Mouse (Mus musculus) forebrain, postnatal 0 days (tissue): ENCODE measurements around the gene Olfr768. TPM values are rescaled to one million over a fixed set of nuclear protein-coding genes. Genes with fewer than 3 reads are reported as not detected.
"Not testable (repeated sequence)": the region's sequence is repeated elsewhere in the genome, so short reads cannot be mapped to it uniquely, and the experiment has no call there.

Experiments
- ATAC-seq: fragments of 200-750 bp; cut with Nextera tagmentation; 2 replicates; pipeline ENCODE4 v1.8.0; 2017; ENCODE audit warnings: mild to moderate bottlenecking, moderate library complexity
- DNase-seq: peaks from one replicate; pipeline ENCODE4 v3.0.0-alpha.2; 2015
- H3K27ac ChIP-seq: fragments of 300-500 bp; sonication (generic); 2 replicates; pipeline ENCODE4 v1.5.1; 2014; ENCODE audit warnings: low read depth, mild to moderate bottlenecking, antibody characterized with exemption, low read length, moderate library complexity, mixed read lengths
- H3K27me3 ChIP-seq: fragments of 300-500 bp; sonication (generic); 2 replicates; pipeline ENCODE4 v1.6.1; 2014; ENCODE audit warnings: mild to moderate bottlenecking, low read length, mixed read lengths; ENCODE audit not compliant: insufficient read depth
- H3K36me3 ChIP-seq: fragments of 300-500 bp; sonication (generic); 2 replicates; pipeline ENCODE4 v1.6.1; 2014; ENCODE audit warnings: mild to moderate bottlenecking, moderate library complexity; ENCODE audit not compliant: insufficient read depth
- H3K4me1 ChIP-seq: fragments of 300-500 bp; sonication (generic); 2 replicates; pipeline ENCODE4 v1.6.1; 2014; ENCODE audit warnings: antibody characterized with exemption; ENCODE audit not compliant: insufficient read depth
- H3K4me2 ChIP-seq: fragments of 300-500 bp; sonication (generic); 2 replicates; pipeline ENCODE4 v1.6.1; 2014; ENCODE audit warnings: low read depth, mild to moderate bottlenecking, moderate library complexity
- H3K4me3 ChIP-seq: fragments of 300-500 bp; sonication (generic); 2 replicates; pipeline ENCODE4 v1.5.1; 2014; ENCODE audit warnings: low read depth, low read length, mixed read lengths
- H3K9ac ChIP-seq: fragments of 300-500 bp; sonication (generic); 2 replicates; pipeline ENCODE4 v1.6.1; 2014; ENCODE audit warnings: mild to moderate bottlenecking
- H3K9me3 ChIP-seq: fragments of 300-500 bp; sonication (generic); 2 replicates; pipeline ENCODE4 v1.6.1; 2016; ENCODE audit warnings: low read length
- CTCF ChIP-seq: sonication (generic); IDR thresholded peaks from 2 replicates; pipeline ENCODE4 v1.5.1; 2016; ENCODE audit warnings: antibody characterized with exemption, control low read depth, low read depth
- WGBS: fragments of 180-500 bp; shearing (Covaris S2); extraction: QIAGEN DNeasy Blood & Tissue Kit; methylation state at CpG from one replicate; pipeline ENCODE4 v1.1.7; 2014; 5-methylcytosine and 5-hydroxymethylcytosine counted together
- polyA plus RNA-seq: library from polyadenylated mRNA; unstranded; fragments of >200 nt; fragmentation: Nextera tagmentation; extraction: Ambion mirVana; gene quantifications from 2 replicates; pipeline ENCODE4 v1.2.1, GENCODE M21; 2015
- total RNA-seq: library from RNA; depleted of rRNA; stranded (reverse); fragments of >200 nt; gene quantifications from 2 replicates; pipeline ENCODE4 v1.2.3, GENCODE M21; 2014; rRNA removed

The Olfr768 gene
- total RNA-seq (not detected in 2 replicates), polyA plus RNA-seq (not detected in 2 replicates)

DNA sequence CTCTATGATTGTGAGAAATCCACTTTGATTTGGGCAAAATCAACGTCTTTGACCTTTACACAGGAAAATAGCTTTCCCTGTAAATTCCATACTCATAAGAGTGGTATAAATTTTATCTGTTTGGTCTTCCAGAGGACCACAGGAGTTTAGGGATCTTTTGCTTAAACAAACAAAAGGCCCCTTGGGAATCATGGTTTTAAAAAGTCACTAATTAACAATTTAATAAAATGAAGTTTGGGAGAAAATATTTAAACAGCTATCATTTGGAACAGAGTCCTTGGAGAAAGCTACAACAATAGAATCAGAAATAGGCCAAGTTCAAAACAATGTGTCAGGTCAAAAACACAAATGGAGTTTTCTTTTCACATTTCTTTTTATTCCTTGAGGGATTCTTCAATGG is at the start of gene Olfr768:
Gene Olfr768 (minus strand): TSS at position 101 of the 400 bp plus-strand sequence.
- Histone ChIP-seq H3K9me3 (no peaks in the 10 kb centered on the region), H3K27me3 (no peaks in the 10 kb centered on the region), H3K36me3 (no peaks in the 10 kb centered on the region), H3K4me2 (no peak within 1 kb of the TSS), H3K27ac (no peak within 1 kb of the TSS), H3K4me1 (no peaks in the 10 kb centered on the region), H3K4me3 (no peak within 1 kb of the TSS), H3K9ac (no peak within 1 kb of the TSS)
- 90% methylated on average over 1 of the region's 1 CpGs for WGBS
- DNase-seq (no peak), ATAC-seq (no peak)
- TF ChIP-seq CTCF, result no peak

DNA sequence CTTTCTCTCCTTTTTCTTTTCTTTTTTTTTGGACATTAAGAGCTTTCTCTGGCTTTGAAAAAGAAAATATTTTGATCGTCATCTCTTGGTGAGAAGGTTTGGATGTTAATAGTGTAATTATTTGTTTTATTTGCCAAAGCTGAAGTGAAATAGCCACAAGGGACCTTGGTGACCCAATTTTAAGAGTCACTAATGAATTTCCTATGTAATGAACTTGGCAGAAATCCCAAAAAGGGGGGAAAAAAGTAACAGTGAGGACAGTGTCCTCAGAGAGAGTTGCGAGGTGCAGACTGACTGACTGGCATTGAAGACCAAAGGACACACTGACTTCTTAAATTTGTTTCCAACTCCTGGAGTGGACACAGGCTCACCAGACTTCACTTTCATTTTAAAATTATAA is 39.7 kb upstream of the Olfr768 start, which contains the start of gene Olfr770:
Gene Olfr770 (minus strand): TSS at position 101 of the 400 bp plus-strand sequence.
- no peak for DNase-seq
- no peak within 1 kb of the TSS for H3K4me2 ChIP-seq
- no peak within 1 kb of the TSS for H3K4me3 ChIP-seq
- H3K27me3 ChIP-seq, result no peaks in the 10 kb centered on the region
- no peak within 1 kb of the TSS for H3K27ac ChIP-seq
- no peak for TF ChIP-seq CTCF
- no peaks in the 10 kb centered on the region for H3K9me3 ChIP-seq
- H3K36me3 ChIP-seq, result no peaks in the 10 kb centered on the region
- no peak for ATAC-seq
- H3K4me1 ChIP-seq, result no peaks in the 10 kb centered on the region
- no peak within 1 kb of the TSS for H3K9ac ChIP-seq
- WGBS, result 39% methylated on average over 2 of the region's 2 CpGs

DNA sequence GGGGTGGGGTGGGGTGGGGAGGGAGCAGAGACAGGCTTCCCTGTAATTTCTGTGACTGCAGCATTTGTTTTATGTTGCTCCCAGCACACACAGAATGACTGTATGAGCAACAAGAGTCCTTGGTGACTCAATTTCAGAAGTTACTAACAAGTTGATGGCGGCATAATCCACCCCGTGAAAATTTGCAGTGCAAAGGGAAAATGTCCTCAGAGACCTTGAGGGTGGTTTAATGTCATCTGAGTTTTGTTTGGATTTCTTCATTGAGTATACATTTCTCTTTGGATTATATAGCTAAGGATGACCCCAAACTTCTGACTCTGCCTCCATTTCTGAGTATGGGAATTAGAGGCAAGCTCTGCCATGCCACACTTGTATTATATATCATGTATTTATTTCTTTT is 18.6 kb upstream of the Olfr768 start, which contains the start of gene Olfr769:
Gene Olfr769 (minus strand): TSS at position 101 of the 400 bp plus-strand sequence.
- TF ChIP-seq CTCF, result no peak
- no peak within 1 kb of the TSS for H3K4me2 ChIP-seq
- no peak within 1 kb of the TSS for H3K9ac ChIP-seq
- H3K4me1 ChIP-seq, result no peaks in the 10 kb centered on the region
- ATAC-seq, result no peak
- H3K36me3 ChIP-seq, result no peaks in the 10 kb centered on the region
- H3K27ac ChIP-seq, result no peak within 1 kb of the TSS
- no peaks in the 10 kb centered on the region for H3K9me3 ChIP-seq
- no peaks in the 10 kb centered on the region for H3K27me3 ChIP-seq
- DNase-seq, result no peak
- H3K4me3 ChIP-seq, result no peak within 1 kb of the TSS
- WGBS, result 80% methylated on average over 2 of the region's 2 CpGs

DNA sequence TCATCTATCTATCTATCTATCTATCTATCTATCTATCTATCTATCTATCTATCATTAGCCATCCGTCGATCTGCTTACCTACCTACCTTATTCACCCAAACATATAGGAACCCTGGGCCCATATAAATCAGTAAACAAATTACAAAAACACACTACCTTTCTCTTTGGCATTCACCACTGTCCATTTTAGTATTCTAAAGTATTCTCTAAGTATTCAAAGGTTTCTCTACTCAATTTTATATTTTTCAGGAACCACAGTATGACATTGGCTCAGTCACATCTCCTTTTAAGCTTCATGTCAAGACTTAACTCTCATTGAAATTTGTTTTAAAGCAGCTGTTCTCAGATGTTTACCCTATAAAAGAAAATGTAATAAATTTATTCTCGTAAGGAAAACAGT is 16.0 kb upstream of the Olfr768 start:
- DNase-seq, result no peak
- Histone ChIP-seq H3K4me2 (no peak overlapping the region), H3K9ac (no peak overlapping the region), H3K27ac (no peak overlapping the region), H3K4me3 (no peak overlapping the region), H3K27me3 (no peaks in the 10 kb centered on the region), H3K4me1 (no peaks in the 10 kb centered on the region), H3K36me3 (no peaks in the 10 kb centered on the region), H3K9me3 (no peaks in the 10 kb centered on the region)
- TF ChIP-seq CTCF, result no peak
- no peak for ATAC-seq
- WGBS, result 97% methylated on average over 3 of the region's 3 CpGs

DNA sequence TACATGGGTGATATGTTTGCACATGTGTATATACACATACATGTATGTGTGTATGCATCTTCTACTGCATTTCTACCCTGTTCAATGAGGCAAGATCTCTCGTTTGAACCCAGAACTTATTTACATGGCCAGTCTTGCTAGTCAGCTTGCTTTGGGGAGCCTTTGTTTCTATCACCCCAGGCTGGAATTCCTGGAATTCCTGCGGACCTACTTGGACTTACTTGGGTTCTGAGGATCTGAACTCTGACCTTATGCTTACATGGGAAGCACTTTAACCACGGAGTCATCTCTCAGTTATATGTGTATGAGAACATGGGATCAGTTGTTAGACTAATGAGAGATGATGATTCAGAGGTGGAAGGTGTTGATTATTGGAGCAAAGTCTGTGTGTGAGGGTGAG is 2.1 kb upstream of the Olfr768 start:
- H3K4me2 ChIP-seq, result no peak overlapping the region
- H3K9ac ChIP-seq, result no peak overlapping the region
- no peak for TF ChIP-seq CTCF
- 38% methylated on average over 3 of the region's 3 CpGs for WGBS
- no peaks in the 10 kb centered on the region for H3K36me3 ChIP-seq
- no peak for DNase-seq
- H3K27me3 ChIP-seq, result no peaks in the 10 kb centered on the region
- H3K27ac ChIP-seq, result no peak overlapping the region
- ATAC-seq, result no peak
- H3K4me3 ChIP-seq, result no peak overlapping the region
- no peaks in the 10 kb centered on the region for H3K4me1 ChIP-seq
- no peaks in the 10 kb centered on the region for H3K9me3 ChIP-seq

DNA sequence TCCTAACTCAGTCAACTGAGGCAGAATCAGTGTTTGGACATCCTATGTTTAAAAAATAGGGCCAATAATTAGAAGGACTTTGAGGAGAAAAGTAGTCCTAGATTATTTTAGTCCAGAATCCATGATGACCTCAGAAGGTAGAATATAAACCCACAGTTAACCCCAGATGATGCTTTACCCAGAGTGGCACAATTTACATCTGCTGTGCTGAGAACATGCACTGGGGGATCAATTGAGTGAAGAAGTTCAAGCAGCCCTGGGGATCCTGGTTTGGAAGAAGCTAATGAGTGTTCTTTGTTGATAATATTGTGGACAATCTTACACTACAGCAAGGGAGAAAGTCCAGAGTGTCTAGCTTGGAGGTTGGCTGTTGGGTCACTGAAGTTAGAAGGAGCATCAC is 16.4 kb downstream of the Olfr768 start, which contains the start of gene Olfr767:
Gene Olfr767 (minus strand): TSS at position 101 of the 400 bp plus-strand sequence.
- not testable (repeated sequence) for DNase-seq, H3K9ac ChIP-seq, H3K9me3 ChIP-seq, H3K36me3 ChIP-seq, H3K4me3 ChIP-seq, H3K4me2 ChIP-seq, ATAC-seq, H3K27me3 ChIP-seq, H3K4me1 ChIP-seq, H3K27ac ChIP-seq

DNA sequence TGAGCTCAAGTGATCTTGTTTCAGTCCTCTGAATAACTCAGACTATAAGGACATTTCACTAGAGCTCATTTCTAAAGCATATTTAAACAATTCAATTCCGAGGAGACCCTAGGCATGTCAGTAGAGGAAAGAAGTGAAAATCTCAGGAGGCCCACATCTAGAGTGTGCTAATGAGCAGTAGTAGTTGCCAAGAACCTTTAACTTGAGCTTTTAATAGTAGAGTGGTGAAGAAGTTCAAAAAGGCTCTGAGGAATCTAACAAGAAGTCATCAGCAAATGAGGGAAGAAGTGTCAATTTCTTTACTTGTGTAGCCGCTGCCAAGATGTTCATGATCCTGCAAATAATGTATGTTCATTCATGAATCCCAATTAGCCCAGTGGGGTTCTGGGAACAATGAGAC is 30.3 kb downstream of the Olfr768 start, which contains the start of gene Olfr766-ps1:
Gene Olfr766-ps1 (minus strand): TSS at position 101 of the 400 bp plus-strand sequence.
- Histone ChIP-seq H3K4me2 (no peak within 1 kb of the TSS), H3K36me3 (no peaks in the 10 kb centered on the region), H3K4me3 (no peak within 1 kb of the TSS), H3K4me1 (no peaks in the 10 kb centered on the region), H3K9ac (no peak within 1 kb of the TSS), H3K27me3 (no peaks in the 10 kb centered on the region), H3K27ac (no peak within 1 kb of the TSS), H3K9me3 (no peaks in the 10 kb centered on the region)
- TF ChIP-seq CTCF, result no peak
- DNase-seq (no peak), ATAC-seq (no peak)
- 50% methylated on average over 2 of the region's 2 CpGs for WGBS

DNA sequence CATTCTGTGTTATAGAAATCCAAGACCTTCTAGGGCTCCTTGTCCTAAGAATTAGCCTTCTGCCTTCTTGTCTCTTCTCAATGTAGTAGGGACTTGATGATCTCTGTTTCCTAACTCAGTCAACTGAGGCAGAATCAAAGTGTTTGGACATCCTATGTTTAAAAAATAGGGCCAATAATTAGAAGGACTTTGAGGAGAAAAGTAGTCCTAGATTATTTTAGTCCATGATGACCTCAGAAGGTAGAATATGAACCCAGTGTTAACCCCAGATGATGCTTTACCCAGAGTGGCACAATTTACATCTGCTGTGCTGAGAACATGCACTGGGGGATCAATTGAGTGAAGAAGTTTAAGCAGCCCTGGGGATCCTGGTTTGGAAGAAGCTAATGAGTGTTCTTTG is 49.3 kb downstream of the Olfr768 start, which contains the start of gene Olfr765:
Gene Olfr765 (minus strand): TSS at position 101 of the 400 bp plus-strand sequence.
- H3K27ac ChIP-seq, DNase-seq, ATAC-seq: not testable (repeated sequence)

More for the DNA sequence above, 49.3 kb downstream of the Olfr768 start, which contains the start of gene Olfr765:
- not testable (repeated sequence) for H3K27me3 ChIP-seq, H3K9ac ChIP-seq, H3K4me2 ChIP-seq, H3K9me3 ChIP-seq, H3K4me3 ChIP-seq, H3K36me3 ChIP-seq, H3K4me1 ChIP-seq

Other genes starting within 250 kb of the Olfr768 start
- 15.7 and 19.1 TPM in 2 replicates for gene Gdf11, start 207.7 kb downstream of the Olfr768 start, total RNA-seq
- 4.3 and 6.7 TPM in 2 replicates for gene Gdf11, start 207.7 kb downstream of the Olfr768 start, polyA plus RNA-seq
- 11.7 and 25.2 TPM in 2 replicates for gene Cd63, start 198.4 kb downstream of the Olfr768 start, total RNA-seq
- 168 and 188 TPM in 2 replicates for gene Cd63, start 198.4 kb downstream of the Olfr768 start, polyA plus RNA-seq
- gene Rdh5, start 176.5 kb downstream of the Olfr768 start, total RNA-seq, result 4.1 and 5.8 TPM in 2 replicates
- 6.9 and 10.2 TPM in 2 replicates for gene Rdh5, start 176.5 kb downstream of the Olfr768 start, polyA plus RNA-seq
- 120 and 149 TPM in 2 replicates for gene Bloc1s1, start 175.3 kb downstream of the Olfr768 start, total RNA-seq
- gene Bloc1s1, start 175.3 kb downstream of the Olfr768 start, polyA plus RNA-seq, result 246 and 305 TPM in 2 replicates
- 7.7 and 12.7 TPM in 2 replicates for gene Itga7, start 165.6 kb downstream of the Olfr768 start, total RNA-seq
- gene Itga7, start 165.6 kb downstream of the Olfr768 start, polyA plus RNA-seq, result 5.8 and 7.7 TPM in 2 replicates
- gene Mettl7b, start 138.4 kb downstream of the Olfr768 start, total RNA-seq, result not detected in 2 replicates
- gene Mettl7b, start 138.4 kb downstream of the Olfr768 start, polyA plus RNA-seq, result not detected in 2 replicates
- not detected in 2 replicates for gene Olfr9, start 109.9 kb downstream of the Olfr768 start, total RNA-seq
- not detected in 2 replicates for gene Olfr9, start 109.9 kb downstream of the Olfr768 start, polyA plus RNA-seq
- gene Olfr763, start 88.6 kb downstream of the Olfr768 start, total RNA-seq, result not detected in 2 replicates
- gene Olfr763, start 88.6 kb downstream of the Olfr768 start, polyA plus RNA-seq, result not detected in 2 replicates
- not detected in 2 replicates for gene Olfr764-ps1, start 59.5 kb downstream of the Olfr768 start, total RNA-seq
- gene Olfr764-ps1, start 59.5 kb downstream of the Olfr768 start, polyA plus RNA-seq, result not detected in 2 replicates
- not detected in 2 replicates for gene Olfr765, start 49.4 kb downstream of the Olfr768 start, total RNA-seq
- not detected in 2 replicates for gene Olfr765, start 49.4 kb downstream of the Olfr768 start, polyA plus RNA-seq
- gene Olfr766-ps1, start 30.4 kb downstream of the Olfr768 start, total RNA-seq, result not detected in 2 replicates
- gene Olfr766-ps1, start 30.4 kb downstream of the Olfr768 start, polyA plus RNA-seq, result not detected in 2 replicates
- not detected in 2 replicates for gene Olfr767, start 16.5 kb downstream of the Olfr768 start, total RNA-seq
- not detected in 2 replicates for gene Olfr767, start 16.5 kb downstream of the Olfr768 start, polyA plus RNA-seq
- gene Olfr769, start 18.5 kb upstream of the Olfr768 start, total RNA-seq, result not detected in 2 replicates
- not detected in 2 replicates for gene Olfr769, start 18.5 kb upstream of the Olfr768 start, polyA plus RNA-seq
- not detected in 2 replicates for gene Olfr770, start 39.6 kb upstream of the Olfr768 start, total RNA-seq
- gene Olfr770, start 39.6 kb upstream of the Olfr768 start, polyA plus RNA-seq, result not detected in 2 replicates
- gene Olfr771, start 65.4 kb upstream of the Olfr768 start, total RNA-seq, result not detected in 2 replicates
- gene Olfr771, start 65.4 kb upstream of the Olfr768 start, polyA plus RNA-seq, result not detected in 2 replicates
- gene Olfr772, start 78.5 kb upstream of the Olfr768 start, total RNA-seq, result not detected in 2 replicates
- gene Olfr772, start 78.5 kb upstream of the Olfr768 start, polyA plus RNA-seq, result not detected in 2 replicates
- not detected in 2 replicates for gene Olfr773, start 88.0 kb upstream of the Olfr768 start, total RNA-seq
- not detected in 2 replicates for gene Olfr773, start 88.0 kb upstream of the Olfr768 start, polyA plus RNA-seq
- gene Olfr774, start 136.8 kb upstream of the Olfr768 start, total RNA-seq, result not detected in 2 replicates
- gene Olfr774, start 136.8 kb upstream of the Olfr768 start, polyA plus RNA-seq, result not detected in 2 replicates
- not detected in 2 replicates for gene Olfr775, start 149.0 kb upstream of the Olfr768 start, total RNA-seq
- gene Olfr775, start 149.0 kb upstream of the Olfr768 start, polyA plus RNA-seq, result not detected in 2 replicates
- not detected in 2 replicates for gene Olfr776, start 159.8 kb upstream of the Olfr768 start, total RNA-seq
- not detected in 2 replicates for gene Olfr776, start 159.8 kb upstream of the Olfr768 start, polyA plus RNA-seq
- gene Olfr777, start 172.1 kb upstream of the Olfr768 start, total RNA-seq, result not detected in 2 replicates
- not detected in 2 replicates for gene Olfr777, start 172.1 kb upstream of the Olfr768 start, polyA plus RNA-seq
- gene Olfr780, start 218.7 kb upstream of the Olfr768 start, total RNA-seq, result not detected in 2 replicates
- gene Olfr780, start 218.7 kb upstream of the Olfr768 start, polyA plus RNA-seq, result not detected in 2 replicates
- gene Olfr781, start 229.5 kb upstream of the Olfr768 start, total RNA-seq, result not detected in 2 replicates
- not detected in 2 replicates for gene Olfr781, start 229.5 kb upstream of the Olfr768 start, polyA plus RNA-seq
- gene Olfr782, start 249.5 kb upstream of the Olfr768 start, total RNA-seq, result not detected in 2 replicates
- not detected in 2 replicates for gene Olfr782, start 249.5 kb upstream of the Olfr768 start, polyA plus RNA-seq